10 mouse cellular contexts compared by ENCODE assay signal in the genomic region with DNA sequence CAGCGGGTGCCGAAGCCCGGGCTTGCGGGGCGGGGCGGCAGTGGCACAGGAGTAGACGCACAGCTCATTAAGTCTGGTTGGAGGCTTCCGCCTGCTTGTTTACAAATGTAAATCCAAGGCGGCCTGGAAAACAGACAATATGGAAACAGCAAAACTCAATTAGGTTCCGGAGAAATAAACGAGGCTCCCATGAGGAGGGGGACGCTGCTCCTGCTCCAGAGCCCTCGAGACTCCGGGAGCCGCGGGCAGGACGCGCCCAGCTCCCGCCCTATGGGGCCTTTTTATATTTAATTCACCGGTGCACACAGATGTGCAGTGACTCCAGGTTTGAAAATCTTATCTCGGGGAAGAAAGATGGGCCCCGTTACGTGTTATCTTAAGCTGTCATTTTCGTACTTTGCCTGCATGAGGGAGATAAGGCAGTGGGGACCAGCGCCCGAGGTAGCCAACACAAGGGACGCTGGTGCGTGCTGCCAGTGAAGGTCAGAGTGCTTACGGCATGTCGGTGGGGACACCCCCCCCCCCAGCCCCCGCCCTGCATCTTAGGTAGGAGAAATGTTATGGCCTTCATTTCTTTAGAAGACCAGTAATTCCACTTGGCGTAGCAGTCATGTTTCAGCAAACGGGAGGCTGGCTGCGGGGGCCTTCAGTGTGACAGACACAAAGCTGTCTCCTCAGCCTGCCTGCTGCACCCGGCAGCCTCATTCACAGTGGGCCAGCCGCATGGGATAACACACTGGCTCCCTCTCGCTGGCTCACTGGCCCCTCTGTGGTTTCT.
DNase-seq lines count a peak whose midpoint lies in the region; ATAC-seq and TF ChIP-seq lines count a peak whose summit lies in the region.
"Had no signal": no experiment of that assay in that cellular context is flagged by ENCODE, and none has a peak within 500 bp of the region (broad histone marks: within the 10 kb centered on the region; RNA-seq: fewer than 3 reads in every experiment).

No protein-coding gene starts in this region.

- H3K9ac ChIP-seq in heart, embryonic 13.5 days, result no peak overlapping the region
- no peak overlapping the region for H3K9ac ChIP-seq in liver, postnatal 0 days (replicated peaks)

- H3K36me3 ChIP-seq in heart, embryonic 13.5 days, result no peaks in the 10 kb centered on the region
- H3K36me3 ChIP-seq in hindbrain, embryonic 10.5 days, result peaks cover 33% of the 10 kb centered on the region
- no peaks in the 10 kb centered on the region for H3K36me3 ChIP-seq in liver, postnatal 0 days (replicated peaks; ENCODE audit: insufficient read depth, low read length)

- H3K4me1 ChIP-seq in heart, embryonic 13.5 days, result peaks cover 11% of the 10 kb centered on the region
- peaks cover 44% of the 10 kb centered on the region for H3K4me1 ChIP-seq in hindbrain, embryonic 10.5 days (replicated peaks)
- H3K4me1 ChIP-seq in liver, postnatal 0 days (ENCODE audit: insufficient read depth), result no peaks in the 10 kb centered on the region

- 39% methylated on average over 37 of the region's 37 CpGs for WGBS in heart, embryonic 13.5 days
- 47% methylated on average over 37 of the region's 37 CpGs for WGBS in hindbrain, embryonic 10.5 days
- 42% methylated on average over 37 of the region's 37 CpGs for WGBS in liver, postnatal 0 days (ENCODE audit: insufficient replicate concordance)

- H3K27me3 ChIP-seq in heart, embryonic 13.5 days (replicated peaks), result peaks cover 24% of the 10 kb centered on the region
- H3K27me3 ChIP-seq in hindbrain, embryonic 10.5 days (ENCODE audit: insufficient read depth, poor library complexity, severe bottlenecking), result no peaks in the 10 kb centered on the region
- H3K27me3 ChIP-seq in liver, postnatal 0 days (ENCODE audit: insufficient read depth, low read length), result no peaks in the 10 kb centered on the region

- H3K9me3 ChIP-seq in heart, embryonic 13.5 days, result no peaks in the 10 kb centered on the region
- peaks cover 12% of the 10 kb centered on the region; the same call in 1 of the 2 replicates for H3K9me3 ChIP-seq in hindbrain, embryonic 10.5 days
- no peaks in the 10 kb centered on the region for H3K9me3 ChIP-seq in liver, postnatal 0 days (ENCODE audit: low read length)

- TF ChIP-seq CTCF in liver, postnatal 0 days (IDR thresholded peaks at IDR 0.05; ENCODE audit: low read depth), result no peak

- H3K4me2 ChIP-seq in heart, embryonic 13.5 days, result peak overlapping the region; percentile 39
- H3K4me2 ChIP-seq in liver, postnatal 0 days (ENCODE audit: low read depth, low read length), result peak overlapping the region; percentile 32

- DNase-seq in heart, adult 8-10 months (ENCODE audit: low spot score), result no peak
- DNase-seq in ZHBTc4 (ENCODE audit: low read depth, low spot score), result peak; percentile 35
- DNase-seq in hindbrain, embryonic 10.5 days (ENCODE audit: low spot score), result no peak
- DNase-seq in liver, postnatal 0 days, result no peak
- no peak for DNase-seq in adrenal gland, postnatal 10 days
- DNase-seq in urinary bladder, postnatal 4 days (ENCODE audit: low spot score in 2 of 2), result no peak
- DNase-seq in adrenal gland, adult (ENCODE audit: inconsistent age in 2 of 2, low spot score in 1 of 2), result no peak
- DNase-seq: heart, adult 2 months; left cerebral cortex, postnatal 4 days had no signal

- H3K27ac ChIP-seq in heart, embryonic 13.5 days (replicated peaks), result no peak overlapping the region
- H3K27ac ChIP-seq in hindbrain, embryonic 10.5 days, result peak overlapping the region; percentile 75
- H3K27ac ChIP-seq in liver, postnatal 0 days (ENCODE audit: low read depth), result no peak overlapping the region
- H3K27ac ChIP-seq: heart, adult 2 months had no signal

- peak; percentile 84 for TF ChIP-seq EP300 in liver, postnatal 0 days (IDR thresholded peaks at IDR 0.05; ENCODE audit: low read depth)

- peak overlapping the region; percentile 17 for H3K4me3 ChIP-seq in heart, embryonic 13.5 days
- no peak overlapping the region for H3K4me3 ChIP-seq in hindbrain, embryonic 10.5 days
- H3K4me3 ChIP-seq in liver, postnatal 0 days (ENCODE audit: low read depth, low read length), result no peak overlapping the region
- H3K4me3 ChIP-seq: heart, adult 2 months had no signal

- ATAC-seq in heart, embryonic 13.5 days (ENCODE audit: extremely low read depth, insufficient number of reproducible peaks, low FRiP score, low TSS enrichment), result no peak
- peak; percentile 83 for ATAC-seq in liver, postnatal 0 days
